Mouse (Mus musculus) WW6 (cell line): ENCODE data around the gene Reg3b.
"Not testable (repeated sequence)": the region's sequence is repeated elsewhere in the genome, so short reads cannot be mapped to it uniquely, and the experiment has no call there.

Experiments
- DNase-seq: peaks from one replicate; pipeline ENCODE4 v3.0.0-alpha.2; 2013; ENCODE audit warnings: low read depth, low spot score

The Reg3b gene

GRCm38 (mm10) chr6:78370357-78370756 lies at the start of gene Reg3b:
TSS of gene Reg3b (plus strand) at chr6:78370657.
- no peak for DNase-seq

- no peak for DNase-seq
Measured at GRCm38 (mm10) chr6:78327798-78328197, 42.7 kb upstream of the Reg3b start.

- no peak for DNase-seq
Measured at GRCm38 (mm10) chr6:78329166-78329565, 41.3 kb upstream of the Reg3b start.

DNA sequence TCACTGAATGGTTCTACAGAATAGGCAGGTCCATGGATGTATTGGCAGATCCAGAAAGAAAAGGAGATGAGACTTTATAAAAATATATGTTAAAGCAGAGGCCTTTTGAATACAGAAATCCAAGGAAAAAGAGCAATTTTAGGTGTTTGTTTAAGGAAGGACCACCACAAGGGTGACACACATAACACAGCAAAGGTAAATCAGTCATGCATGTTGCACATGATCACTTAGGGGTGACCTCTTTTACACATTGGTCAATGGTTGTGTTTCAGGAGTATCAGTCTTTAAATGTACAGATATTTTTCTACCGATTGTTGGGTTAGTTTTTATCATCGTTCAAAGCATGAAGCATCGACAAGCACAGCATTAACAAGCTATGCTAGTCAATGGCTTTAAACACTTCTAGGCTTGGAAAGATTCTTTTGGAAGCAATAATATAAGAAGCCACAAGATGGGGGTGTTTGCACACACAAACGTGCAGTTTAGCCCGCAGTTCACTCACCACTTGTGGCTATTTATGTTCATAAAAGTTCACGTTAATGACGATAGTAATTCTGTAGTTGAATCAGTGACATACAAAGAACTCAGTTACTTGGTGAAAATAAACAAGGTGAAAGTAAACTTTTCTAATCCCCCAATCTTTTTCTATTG lies 38.4 kb upstream of the Reg3b start:
- DNase-seq, result no peak

DNA sequence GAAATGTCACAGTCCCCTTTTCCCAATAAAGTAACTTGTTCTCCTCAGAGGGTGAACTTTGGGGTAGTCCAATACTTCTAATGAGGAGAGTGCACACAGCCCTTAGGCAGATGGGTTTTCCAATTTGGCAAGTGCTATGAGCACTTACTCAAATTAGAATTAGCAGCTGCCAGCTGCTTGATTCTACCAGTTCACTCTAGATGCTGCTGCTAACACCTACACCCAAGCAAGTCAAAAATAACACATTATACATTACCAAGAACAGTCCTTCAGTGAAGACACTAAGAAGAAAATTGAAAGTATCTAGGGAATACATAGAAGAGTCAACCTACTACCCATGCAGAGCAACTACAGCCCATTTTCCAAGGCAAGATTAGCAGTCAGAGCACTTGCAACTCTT lies 30.2 kb upstream of the Reg3b start:
- no peak for DNase-seq

DNA sequence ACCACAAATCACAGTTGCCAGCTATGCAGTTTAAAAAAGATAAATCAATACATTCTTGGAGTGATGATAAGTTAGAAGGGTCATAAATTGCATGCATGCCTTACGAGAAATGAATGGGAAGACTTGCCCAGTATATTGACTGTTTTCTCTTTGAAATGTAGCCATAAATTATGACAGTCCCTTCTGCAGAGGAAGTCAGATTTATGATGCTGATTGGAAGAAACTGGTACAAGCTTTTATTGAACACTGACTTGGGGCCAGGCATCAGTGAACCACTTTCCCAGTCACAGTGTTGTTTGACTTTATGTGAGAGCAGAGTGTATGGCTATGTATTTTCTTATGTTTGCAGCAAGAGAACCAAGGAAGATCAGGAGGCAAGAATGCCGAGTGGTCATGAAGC lies 28.8 kb upstream of the Reg3b start:
- DNase-seq, result no peak

GRCm38 (mm10) chr6:78361971-78362563 lies 8.4 kb upstream of the Reg3b start:
- DNase-seq, result no peak

GRCm38 (mm10) chr6:78378765-78379164 lies 8.3 kb downstream of the Reg3b start, which contains the start of gene Reg3d:
TSS of gene Reg3d (minus strand) at chr6:78378865.
- no peak for DNase-seq

- DNase-seq, result no peak
Measured at GRCm38 (mm10) chr6:78380409-78380808, 10.0 kb downstream of the Reg3b start, which contains the start of gene Reg3a. TSS of gene Reg3a (plus strand) at chr6:78380709.

DNA sequence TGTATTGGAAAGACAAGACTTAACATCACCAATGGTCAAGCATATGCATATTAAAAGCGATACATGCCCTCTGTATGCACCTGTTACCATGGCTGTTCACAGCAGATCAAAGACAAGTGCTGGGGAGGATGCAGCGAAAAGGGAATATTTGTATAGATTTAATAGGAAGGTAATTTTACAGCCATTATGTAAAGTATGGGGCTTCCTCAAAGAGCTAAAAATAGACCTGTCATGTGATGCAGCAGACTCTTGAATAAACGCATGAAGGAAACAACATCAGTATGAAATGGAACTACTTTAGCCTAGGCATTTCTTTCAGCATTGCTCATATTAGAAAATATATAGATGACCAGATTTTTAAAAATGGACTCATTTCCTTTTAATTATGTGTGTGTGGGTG lies 15.2 kb downstream of the Reg3b start:
- DNase-seq, result no peak

GRCm38 (mm10) chr6:78395323-78395722 lies 24.9 kb downstream of the Reg3b start, which contains the start of gene Reg2:
TSS of gene Reg2 (plus strand) at chr6:78395623.
- DNase-seq, result not testable (repeated sequence)

DNA sequence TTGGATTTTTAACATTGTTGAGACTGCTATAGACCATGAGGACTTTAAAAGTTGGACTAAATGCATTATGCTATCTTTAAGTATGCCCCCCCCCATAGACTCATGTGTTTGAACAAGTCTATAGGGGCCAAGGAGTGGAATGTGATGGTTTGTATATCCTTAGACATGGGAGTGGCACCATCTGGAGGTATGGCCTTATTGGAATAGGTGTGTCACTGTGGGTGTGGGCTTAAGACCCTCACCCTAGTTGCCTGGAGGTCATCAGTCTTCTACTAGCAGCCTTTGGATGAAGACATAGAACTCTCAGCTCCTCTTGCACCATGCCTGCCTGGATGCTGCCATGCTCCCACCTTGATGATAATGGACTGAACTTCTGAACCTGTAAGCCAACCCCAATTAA lies 52.0 kb downstream of the Reg3b start, which contains the start of gene Reg1:
TSS of gene Reg1 (plus strand) at position 301 of the 400 bp plus-strand sequence.
- not testable (repeated sequence) for DNase-seq
